Mouse (Mus musculus) bone marrow macrophage, adult 2 months (primary cell): ENCODE results near the gene Gng2.

Experiments
- CTCF ChIP-seq: IDR thresholded peaks from 2 replicates; pipeline ENCODE4 v1.5.1; 2012; ENCODE audit warnings: low read depth, mild to moderate bottlenecking, low read length, moderate library complexity
- POLR2A ChIP-seq: IDR thresholded peaks from 2 replicates; pipeline ENCODE4 v1.6.1; 2012; ENCODE audit warnings: mild to moderate bottlenecking, low read depth, low read length, borderline replicate concordance

- TF ChIP-seq CTCF (no peak), POLR2A (no peak)
Observed at GRCm38 (mm10) chr14:19995943-19996342, 18.5 kb upstream of the Gng2 start.
